Mouse (Mus musculus) CD8-positive naive resting alpha-beta T cell, adult 2 months (primary cell): Measurements from ENCODE around the gene Sema3f.

ENCODE experiments used
- DNase-seq, 2 experiments: peaks; one replicate each; pipeline ENCODE4 v3.0.0; 2022; ENCODE audit warnings: low read depth in 2 of 2, low spot score in 2 of 2

Gene Sema3f

DNA sequence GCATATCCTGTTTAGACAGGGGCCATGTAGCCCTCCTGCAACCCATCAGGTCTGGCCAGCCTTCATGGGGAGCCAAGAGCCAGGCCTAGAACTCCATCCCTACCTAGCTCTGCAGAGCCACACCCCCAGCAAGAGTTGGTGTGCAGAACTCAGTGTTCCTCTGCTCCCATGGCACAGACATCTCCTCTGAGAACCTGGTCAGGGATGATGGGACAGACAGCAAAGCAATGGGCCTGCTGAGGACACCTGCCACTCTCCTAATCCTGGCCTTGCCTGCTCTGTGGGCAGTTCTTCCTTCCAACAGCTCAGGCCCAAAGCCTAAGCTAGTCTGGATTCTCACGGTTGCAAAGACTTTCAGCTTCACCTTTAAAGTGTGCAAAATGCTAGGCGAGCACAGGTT lies 5.4 kb upstream of the Sema3f start:
- DNase-seq: no peak

DNA sequence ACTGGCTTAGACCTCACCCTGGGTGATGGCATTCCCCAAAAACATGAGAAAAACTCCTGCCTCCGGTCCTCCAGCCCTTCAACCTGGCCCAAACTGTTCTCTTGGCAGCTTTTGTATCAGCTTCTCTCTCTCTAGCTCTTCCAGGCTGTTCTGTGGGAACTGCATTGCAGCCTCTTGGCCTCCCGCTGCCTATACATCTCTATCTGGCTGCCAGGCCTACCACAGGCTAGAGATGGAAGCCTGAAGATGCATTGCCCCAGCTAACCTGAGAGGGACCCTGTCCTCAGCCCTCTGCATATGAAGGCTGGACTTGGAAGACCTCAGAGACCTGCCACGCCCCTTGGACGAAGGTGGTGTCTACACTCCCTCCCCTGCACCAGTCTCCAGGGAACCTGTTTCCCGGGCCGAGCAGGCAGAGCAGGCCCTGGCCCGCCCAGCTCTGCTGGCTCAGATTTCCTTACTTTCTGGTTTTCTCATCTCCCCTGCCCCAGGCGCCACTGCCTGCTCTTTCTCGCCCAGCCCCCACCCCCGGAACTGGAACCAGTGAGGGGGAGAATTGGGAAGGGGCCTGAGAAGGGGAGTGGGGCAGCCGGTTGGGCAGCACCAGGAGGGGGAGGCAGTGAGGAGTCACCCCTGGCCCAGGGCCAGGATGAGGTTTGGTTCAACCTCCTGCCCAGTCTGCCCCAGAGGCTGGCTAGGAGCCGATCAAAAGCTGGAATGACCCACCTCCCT lies 4.1 kb upstream of the Sema3f start:
- no peak for DNase-seq

DNA sequence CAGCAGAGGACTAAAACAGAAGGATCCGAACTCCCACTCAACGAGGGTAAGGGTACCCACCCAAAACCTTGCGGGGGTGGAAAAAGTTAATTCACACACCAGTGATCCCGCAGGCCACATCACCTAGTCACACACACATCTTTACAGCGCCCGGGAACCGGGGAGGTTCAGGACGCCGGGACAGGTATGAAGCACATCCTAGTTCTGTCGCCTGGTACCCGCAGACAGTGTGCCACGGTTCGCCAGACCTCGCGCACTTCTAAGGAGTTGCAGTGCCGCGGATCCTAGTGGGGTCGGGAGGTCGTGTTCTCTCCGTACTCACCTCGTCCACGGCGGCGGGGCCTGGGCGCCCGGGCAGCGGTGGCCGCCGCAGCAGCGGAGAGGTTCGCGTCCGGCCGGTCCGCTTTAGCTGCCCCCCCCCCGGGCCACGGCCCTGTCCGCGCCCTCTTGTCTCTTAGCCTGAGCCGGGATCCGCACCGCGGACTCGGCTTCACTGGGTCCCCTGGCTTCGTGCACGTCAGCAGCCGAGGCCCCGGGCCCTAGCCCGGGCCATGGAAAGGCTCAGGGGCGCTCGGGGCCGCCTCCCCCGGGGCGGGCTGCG lies 1.1 kb downstream of the Sema3f start:
- no peak for DNase-seq

DNA sequence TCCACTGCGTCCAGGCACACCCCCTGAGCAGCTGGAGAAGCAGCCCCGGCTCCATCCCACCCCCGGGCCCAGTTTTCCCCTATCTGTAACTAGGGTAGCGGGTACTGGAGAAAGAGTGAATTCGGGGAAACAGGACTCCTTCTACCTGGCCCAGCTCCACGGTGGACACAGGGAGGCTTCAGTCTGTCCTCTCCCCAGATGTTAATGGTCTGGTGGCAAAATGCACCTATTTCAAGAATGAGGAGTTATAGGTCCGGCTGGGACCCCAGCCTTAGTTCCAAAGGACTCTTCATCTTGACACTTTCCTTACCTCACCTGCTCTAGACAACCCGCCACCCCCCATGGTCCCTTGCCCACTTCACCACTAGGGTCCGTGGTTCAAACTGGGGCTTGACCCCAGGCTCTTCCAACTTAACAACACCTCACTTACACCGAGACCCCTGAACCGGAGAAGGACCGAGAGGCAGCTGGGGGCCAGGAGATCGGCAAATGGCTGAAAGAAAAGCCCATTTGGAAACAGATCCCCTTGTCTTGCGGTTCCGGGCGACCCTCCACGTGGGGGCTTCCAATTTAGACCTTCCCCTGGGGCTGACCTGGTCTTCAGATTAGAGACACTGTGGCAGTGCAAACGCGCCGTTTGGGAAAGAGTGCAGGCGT lies 1.7 kb downstream of the Sema3f start:
- DNase-seq: no peak

DNA sequence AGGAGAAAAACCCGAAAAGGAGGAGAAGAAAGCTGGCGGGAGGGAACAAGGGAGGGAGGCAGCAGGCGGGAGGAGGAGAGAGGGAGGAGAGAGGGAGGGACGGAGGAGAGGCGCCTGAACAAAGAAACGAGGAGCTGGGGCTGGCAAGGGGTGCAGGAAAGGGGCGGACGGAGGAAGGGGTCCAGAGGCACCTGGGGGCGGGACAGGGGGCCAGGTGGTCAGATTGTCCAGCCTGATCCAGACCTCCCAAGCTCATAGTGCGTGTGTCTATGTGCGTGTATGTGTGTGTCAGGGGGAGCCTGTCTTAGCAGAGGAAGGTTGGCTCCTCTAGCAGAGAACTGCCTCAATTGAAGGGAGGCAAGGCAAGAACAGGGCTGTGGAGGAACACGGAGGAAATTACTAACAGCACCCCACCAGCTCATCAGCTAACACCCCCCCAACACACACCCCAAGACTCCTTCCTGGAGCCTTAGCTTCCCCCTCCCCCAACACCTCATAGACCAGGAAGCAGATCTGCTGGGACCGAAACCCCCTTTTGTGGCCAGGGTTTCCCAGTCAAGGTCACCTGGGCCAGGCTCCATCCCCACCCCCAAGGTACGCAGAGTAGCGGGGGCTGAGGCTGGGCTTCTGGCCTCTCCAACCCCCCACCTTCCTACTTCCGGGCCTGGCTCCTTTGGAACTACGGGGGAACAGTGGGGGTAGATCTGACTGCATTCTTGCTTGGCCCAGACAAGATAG lies 2.4 kb downstream of the Sema3f start:
- no peak for DNase-seq

DNA sequence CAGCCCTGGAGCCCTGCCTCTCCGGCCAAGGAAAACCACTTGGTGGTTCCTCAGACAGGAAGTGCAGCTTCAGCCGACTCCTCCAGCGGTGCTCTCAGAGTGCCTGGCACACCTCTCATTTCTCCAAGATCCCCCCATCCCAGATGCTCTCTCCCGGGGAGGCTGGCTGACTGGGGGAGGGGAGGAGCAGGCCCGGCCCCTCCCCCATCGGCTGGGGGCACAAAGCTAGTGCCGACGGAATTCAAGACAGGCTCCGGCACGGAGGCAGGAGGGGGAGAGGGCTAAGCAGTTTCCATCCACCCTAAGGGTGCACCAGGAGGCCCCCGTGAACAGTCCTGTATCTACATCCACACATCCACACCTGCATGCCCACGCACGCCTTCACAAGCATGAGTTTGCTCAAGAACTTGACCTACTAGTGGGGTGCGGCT lies 3.5 kb downstream of the Sema3f start:
- no peak for DNase-seq

DNA sequence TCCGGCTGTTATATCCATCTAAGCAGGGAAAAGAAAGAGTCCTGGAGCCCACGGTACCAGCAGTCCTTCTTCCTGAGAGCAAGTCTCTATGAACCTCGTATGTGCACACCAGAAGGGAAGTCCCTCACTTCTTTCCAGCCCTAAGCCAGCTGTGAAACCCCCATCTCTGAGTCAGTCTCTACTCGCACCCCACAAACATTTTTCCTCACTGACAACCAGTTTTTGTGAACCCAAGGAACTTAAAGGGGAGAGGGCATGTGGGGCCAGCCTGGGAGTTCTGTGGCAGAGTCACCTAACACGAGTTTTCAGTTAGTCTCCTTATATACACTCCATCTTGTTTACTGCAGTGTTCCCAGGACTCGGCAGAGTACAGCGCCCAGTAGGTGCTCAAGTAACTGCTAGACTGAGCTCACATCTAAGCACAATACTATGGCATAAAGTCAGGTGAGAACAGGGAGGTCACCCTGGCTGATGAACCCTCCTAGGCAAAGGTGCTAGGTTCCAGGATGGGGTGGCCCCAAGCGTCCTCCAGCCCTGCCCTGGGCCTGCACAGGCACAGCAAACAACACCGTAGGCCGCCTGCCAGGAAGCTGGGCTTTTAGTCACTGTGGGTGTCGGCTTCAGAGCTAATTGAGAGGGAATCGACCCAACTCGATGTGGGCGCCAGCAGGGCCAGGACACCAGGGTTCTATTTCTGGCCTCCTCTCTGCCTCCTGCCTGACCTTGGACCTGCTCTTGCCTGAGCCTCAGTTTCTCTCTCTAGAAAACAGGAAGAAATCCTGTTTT lies 6.7 kb downstream of the Sema3f start:
- no peak for DNase-seq

DNA sequence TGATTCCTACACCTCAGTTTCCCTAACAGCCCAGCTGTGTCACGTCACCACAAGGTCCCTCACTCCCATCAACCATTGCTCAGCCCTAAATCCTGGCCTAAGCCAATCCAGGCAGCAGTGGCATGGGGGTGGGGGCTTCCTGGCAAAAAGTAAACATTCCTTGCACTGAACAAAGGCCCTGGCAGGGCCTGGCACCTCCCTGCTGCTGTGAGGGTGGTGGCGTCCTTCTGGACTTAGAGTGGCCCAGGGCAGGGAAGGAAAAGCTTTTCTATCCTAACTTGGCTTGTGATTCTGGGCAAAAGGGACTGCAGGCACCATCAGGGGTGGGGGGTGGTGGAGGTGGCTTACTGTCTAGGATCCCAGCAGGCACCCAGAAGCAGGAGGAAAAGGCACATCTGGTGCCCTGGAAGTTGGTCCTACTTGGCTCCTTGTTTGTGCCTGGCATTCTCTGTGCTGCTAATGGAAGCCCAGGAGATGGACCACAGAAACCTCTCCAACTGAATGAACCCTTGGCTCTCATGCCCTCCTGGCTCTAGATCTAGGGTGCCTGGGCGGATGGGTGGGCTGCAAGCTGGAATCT lies 7.6 kb downstream of the Sema3f start:
- DNase-seq: no peak

DNA sequence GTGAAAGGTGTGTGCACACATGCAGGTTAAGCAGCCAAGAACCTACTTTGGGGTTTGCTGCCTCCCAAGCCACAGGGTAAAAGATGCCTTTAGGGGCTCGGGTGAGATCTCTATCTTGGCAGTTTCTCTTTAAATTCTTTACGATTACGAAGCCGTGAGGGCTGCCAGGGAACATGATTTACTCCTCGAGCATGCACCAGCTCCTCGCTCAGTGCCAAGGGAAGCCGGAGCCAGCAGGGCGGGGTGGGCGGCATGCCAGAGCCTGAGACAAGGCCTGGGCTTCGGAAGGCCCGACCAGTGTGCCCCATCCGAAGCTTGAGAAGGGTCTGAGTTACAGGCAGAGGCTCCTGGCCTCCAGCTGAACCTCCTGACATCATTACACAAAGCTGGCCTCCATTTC lies 8.7 kb downstream of the Sema3f start:
- no peak for DNase-seq

DNA sequence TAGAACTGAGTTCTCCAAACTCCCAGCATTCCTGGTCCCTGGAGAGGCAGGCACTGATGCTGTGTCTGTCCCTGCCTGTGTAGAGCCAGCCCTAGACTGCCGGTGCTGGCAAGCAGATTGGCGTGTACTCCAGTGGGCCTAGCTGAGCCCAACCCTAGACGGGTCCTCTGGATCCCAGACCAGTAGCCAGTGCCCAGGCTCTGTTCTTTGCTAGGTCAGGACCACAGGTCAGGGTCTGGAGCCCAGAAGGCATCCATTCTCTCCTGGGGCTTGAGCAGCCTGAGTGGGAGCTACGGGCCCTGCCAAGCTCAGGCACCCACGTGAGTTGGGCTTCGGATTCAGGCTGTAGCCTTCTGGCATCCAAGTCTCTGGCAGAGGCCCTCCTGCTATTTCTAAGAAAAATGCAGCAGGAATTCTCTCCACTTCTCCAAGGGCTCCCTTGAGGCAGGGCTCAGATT lies 10.1 kb downstream of the Sema3f start:
- DNase-seq: no peak

DNA sequence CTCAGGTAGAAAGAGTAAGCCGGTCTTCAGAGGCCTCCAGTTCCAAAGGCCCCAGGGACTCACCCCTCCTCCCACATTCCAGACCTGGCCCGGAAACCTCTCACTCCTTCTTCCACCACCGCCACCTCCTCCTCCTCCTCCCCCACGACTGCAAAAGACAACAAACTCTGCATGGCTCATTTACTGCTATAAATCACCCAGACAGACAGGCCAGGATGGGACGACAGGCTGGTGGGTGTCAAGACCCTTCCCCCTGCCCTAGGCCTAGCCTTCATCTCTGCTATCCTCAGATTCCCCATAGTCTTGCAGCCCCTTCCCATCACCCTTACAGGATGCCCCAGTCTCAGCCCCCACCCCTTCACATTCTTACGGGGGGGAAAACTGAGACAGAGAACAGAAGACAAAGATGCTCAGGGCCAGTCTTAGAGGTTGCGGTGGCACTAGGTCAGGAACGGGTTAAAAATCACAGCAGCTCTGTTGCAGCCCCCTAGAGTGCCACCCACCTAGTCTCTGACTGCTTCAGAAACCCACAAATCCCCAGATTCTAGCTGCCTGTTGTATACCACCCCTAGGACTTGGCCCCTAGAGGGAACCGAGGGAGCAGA lies 10.8 kb downstream of the Sema3f start:
- no peak for DNase-seq

DNA sequence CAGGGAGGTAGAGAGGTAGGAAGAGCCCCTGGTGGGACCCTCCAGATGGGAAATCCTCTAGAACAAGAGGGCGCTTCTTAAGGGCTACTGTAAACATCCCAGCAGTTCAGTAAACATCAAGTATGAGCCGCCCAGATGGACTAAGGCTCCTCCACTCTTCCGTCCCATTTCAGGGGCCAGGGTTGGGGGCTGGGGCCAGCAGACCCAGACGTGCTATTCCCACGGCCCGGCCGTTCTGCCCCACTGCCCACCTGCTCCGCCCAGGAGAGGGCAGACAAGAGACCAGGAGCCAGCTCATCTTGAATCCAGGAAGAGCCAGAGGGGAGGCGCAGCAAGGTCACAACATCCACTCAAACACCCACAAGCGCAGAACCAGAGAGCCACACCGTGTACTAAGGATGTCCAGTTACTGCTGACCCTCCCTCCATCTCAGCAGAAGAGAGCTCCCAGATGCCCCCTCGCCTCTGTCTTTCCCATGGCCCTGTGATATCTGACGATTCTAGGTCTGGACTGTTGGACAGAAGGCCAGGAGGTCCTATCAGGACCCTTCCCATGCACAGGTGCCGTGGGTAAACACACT lies 11.6 kb downstream of the Sema3f start:
- DNase-seq: no peak

DNA sequence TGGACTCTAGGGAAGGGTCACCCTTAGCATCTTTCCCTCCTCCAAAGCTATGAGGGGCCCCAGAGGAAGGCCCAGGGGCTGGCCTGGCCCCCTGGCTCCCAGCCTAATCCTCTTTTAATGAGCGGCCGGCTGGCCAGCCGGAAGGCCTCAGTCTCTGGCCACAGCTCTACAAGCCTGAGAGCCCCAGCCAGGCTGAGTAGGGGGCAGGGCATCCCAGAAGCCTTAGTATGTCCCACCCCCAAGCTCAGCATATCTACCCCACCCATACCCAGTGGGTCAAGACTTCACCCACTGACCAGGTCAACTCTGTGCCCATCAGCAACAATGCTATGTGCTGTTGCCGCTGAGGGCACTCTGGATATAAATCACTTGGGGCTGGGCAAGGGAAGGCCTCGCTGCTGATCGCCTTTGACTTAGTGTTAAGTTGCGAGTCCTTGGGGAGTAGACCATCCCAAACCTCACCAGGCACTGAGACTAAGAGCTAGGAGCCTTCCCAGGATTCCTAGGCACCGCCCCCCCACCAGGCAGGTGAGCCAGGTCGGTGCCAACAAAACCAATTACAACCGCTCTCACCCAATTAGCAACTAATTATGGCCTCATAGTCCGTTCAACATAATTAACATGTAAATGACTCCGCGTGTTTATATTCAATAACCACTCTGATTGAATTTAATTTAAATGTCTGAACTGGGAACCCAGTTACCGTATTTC lies 12.3 kb downstream of the Sema3f start:
- no peak for DNase-seq

DNA sequence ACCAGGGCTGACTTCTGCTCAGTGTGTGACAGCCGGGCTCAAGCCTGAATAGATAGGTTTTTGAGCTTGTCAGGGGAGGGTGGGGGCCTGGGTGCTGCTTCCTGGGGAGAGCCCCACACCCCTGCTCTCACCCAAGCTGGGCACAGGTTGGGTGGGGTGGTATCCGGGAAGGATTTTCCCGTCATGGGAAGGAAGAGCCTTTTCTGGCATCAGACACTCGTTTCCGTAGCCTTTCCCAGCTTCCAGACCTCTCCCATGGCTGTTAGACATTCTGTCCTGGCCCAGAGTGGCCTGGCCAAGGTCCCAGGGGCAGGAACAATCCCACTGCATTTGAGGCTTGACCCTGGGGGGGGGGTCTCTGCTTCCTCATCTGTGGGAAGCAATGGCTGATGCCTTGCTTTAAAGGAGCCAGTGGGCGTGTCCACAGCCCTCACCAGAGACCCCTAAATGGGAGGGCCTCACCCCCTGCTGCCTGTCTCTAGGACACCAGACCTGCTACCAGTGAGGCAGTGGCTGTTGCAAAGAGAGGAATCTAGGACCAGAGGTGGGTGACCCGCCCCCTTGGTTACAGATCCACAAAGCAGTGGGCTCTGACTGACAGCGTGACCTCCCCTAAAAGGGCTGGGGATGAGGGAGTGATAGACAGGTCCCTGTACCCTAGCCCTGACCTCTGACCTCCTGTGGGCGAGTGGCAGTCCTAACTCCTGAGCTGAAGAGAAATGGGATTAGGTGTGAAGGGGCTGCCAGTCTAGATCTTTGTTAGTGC lies 13.2 kb downstream of the Sema3f start:
- DNase-seq: no peak

DNA sequence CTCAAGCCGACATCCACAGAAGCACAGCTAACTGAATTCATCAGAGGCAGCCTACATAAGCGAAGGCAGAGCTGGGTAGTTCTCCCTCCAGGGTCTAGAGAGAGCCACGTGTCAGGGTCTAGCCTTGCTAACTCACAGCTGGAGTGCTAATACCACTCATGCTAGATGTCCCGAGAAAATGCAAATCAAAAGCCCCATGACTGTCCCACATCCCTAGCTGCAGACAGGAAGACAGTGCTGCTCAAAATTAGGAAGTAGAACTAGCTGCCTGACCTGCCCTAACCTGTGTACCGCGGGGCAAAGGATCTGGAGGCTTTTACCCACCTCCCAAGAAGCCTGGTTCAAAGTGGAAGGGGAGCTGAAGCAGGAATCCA lies 14.2 kb downstream of the Sema3f start:
- DNase-seq: no peak

DNA sequence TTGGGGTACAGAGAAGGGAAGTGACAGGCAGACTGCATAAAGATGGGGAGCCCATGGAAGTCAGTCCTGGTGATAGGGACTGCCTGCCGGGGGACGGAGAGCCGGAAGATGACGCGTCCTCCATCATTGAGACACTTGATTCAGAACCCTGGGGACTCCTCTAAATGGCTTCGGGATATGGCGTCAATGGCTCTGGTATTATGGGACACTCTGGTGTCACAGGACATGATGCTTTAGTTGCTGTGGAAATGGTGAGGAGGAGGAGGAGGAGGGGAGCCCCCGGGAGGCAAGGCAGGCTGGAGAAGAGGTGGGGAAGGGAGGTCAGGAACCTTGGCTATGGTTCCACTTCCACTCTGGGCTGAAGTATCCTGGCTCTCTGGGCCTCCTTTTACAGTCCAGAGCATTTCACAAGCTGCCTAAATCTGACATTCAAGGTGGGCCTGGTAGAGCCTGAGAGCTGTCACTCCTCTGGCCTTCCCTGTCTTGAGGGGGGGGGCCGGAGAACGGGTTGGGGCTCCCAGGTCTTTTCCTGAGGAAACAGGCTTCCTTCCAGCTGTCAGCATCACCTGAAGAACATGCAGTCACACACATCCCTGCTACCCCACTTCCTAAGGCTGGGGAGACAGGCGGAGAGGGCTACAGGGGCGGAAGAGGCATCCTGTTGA lies 14.7 kb downstream of the Sema3f start:
- DNase-seq: no peak

DNA sequence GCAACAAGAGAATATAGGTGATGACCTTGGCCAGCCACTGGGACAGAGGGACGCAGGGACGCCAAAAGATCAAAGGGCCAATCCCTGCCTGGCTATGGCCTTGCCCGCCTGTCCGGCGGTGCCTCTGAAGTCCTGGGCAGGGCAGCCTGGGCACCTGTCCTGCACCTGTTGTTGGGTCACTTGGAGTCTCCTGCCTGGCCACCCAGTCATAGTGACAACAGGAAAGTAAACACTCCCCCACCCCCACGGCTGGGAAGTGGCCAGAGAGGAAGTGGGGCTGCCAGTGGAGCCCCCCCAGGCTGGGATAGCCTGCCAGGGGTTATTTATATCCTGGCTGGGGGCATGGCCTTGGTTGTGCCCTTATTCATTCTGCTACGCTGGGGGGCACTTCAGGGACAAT lies 15.6 kb downstream of the Sema3f start:
- no peak for DNase-seq

DNA sequence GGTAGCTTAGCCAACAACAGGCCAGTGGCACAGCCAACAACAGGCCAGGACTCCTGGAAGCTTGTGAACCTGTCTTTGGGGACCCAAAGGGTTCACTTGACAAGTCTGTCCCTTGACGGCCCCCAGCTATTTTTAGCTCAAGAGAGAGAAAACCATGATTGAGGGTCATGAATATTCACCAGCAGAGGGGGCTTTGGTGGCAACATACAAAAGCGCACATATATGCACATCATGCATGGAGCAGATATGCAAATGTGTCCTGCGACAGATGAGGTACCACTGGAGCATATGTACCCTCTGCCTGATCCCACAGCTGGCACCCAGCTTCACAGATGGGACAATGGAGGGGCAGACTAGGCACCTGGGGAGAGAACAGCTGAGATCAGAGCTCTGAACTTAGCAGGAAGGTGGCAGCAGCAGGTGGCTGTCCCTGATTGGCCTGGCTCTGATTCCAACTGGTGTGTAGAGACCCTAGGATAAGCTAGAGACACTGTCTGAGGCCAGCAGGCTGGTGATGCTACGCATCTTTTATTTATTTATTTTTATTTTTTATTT lies 16.8 kb downstream of the Sema3f start:
- no peak for DNase-seq
